ENCODE assay signal across 19 mouse cellular contexts in the genomic region with DNA sequence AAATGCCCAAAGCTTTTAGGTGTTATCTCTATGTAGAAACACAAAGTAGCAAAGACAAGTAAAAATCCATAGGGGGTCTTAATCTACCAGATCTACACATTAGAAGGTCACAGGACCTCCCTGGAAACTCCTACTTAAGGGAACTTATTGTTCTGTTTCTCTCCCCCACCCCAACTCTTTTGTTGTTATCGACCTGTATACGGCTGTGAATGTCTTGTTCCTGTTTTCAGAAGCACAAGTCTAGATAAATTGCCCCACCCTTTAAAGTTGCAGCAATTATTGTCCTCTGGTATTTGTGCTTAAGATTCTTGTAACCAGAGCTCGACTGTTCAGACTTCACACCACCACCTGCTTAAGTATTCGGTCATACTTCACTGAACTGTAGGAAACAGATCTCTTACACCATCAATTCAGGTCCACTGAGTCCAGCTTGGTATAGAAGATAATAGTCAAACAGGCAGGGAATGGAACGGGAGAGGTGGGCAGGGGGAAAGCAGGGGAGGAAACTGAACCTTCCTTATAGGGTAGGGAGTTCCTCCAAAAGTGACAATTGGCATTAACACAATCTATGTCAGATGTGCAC. TPM values are rescaled to one million over a fixed set of nuclear protein-coding genes. Genes with fewer than 3 reads are reported as not detected.
"Had no signal": no experiment of that assay in that cellular context is flagged by ENCODE, and none has a peak within 500 bp of the region (broad histone marks: within the 10 kb centered on the region; RNA-seq: fewer than 3 reads in every experiment).

No protein-coding gene starts in this region.

- H3K27ac ChIP-seq: left cerebral cortex, adult 2 months; liver, embryonic 13.5 days; midbrain, embryonic 10.5 days; midbrain, embryonic 13.5 days; neural tube, embryonic 13.5 days; stomach, embryonic 15.5 days had no signal

- H3K4me1 ChIP-seq: liver, embryonic 13.5 days had no signal

- ATAC-seq: midbrain, embryonic 13.5 days; midbrain, embryonic 16.5 days had no signal

- DNase-seq: kidney, adult 2 months; kidney, postnatal 25 days; layer of hippocampus, postnatal 36 days; liver, embryonic 13.5 days; lung, adult 2 months; retina, postnatal 1 day; right cerebral cortex, postnatal 25 days; spleen, adult 18-20 months; thymus, postnatal 25 days had no signal

- H3K36me3 ChIP-seq: liver, embryonic 13.5 days; midbrain, embryonic 10.5 days; midbrain, embryonic 13.5 days; neural tube, embryonic 13.5 days; stomach, embryonic 15.5 days had no signal

- H3K9ac ChIP-seq: liver, embryonic 13.5 days; midbrain, embryonic 13.5 days; neural tube, embryonic 13.5 days; stomach, embryonic 15.5 days had no signal

- H3K9me3 ChIP-seq: liver, embryonic 13.5 days; megakaryocyte, embryonic 14.5 days; midbrain, embryonic 10.5 days; midbrain, embryonic 13.5 days; neural tube, embryonic 13.5 days; stomach, embryonic 15.5 days had no signal

- H3K4me2 ChIP-seq: liver, embryonic 13.5 days; midbrain, embryonic 13.5 days; neural tube, embryonic 13.5 days; stomach, embryonic 15.5 days had no signal

- H3K4me3 ChIP-seq: left cerebral cortex, adult 2 months; liver, embryonic 13.5 days; megakaryocyte, embryonic 14.5 days; midbrain, embryonic 10.5 days; midbrain, embryonic 13.5 days; myocyte; neural tube, embryonic 13.5 days; stomach, embryonic 15.5 days had no signal

RNA-seq across cellular contexts. Expression of a gene that starts 1.9 kb away (rescaled TPM):
- total RNA-seq: monocyte, adult 5-6 weeks; neutrophil, adult 5-6 weeks had no signal
